Mouse (Mus musculus): ENCODE data around the gene Ednra. TPM values are rescaled to one million over a fixed set of nuclear protein-coding genes. Genes with fewer than 3 reads are reported as not detected.
"Not testable (repeated sequence)": the region's sequence is repeated elsewhere in the genome, so short reads cannot be mapped to it uniquely, and the experiment has no call there.

Ednra gene
- polyA plus RNA-seq, 1 experiment from 2014 or later, result not detected

GRCm38 (mm10) chr8:77695486-77696058 lies 28.7 kb downstream of the Ednra start:
- Histone ChIP-seq H3K27ac (no peak overlapping the region), H3K36me3 (ENCODE audit: inconsistent target) (no peaks in the 10 kb centered on the region), H3K4me3 (ENCODE audit: inconsistent target) (no peak overlapping the region), H3K79me2 (ENCODE audit: inconsistent target) (no peaks in the 10 kb centered on the region)
- 48% methylated on average over 5 of the region's 5 CpGs for WGBS (ENCODE audit: missing documents)

- Histone ChIP-seq H3K36me3 (ENCODE audit: inconsistent target) (no peaks in the 10 kb centered on the region), H3K79me2 (ENCODE audit: inconsistent target) (no peaks in the 10 kb centered on the region)
- 83% methylated on average over 3 of the region's 3 CpGs for WGBS (ENCODE audit: missing documents)
Measured at GRCm38 (mm10) chr8:77695070-77695469, 29.2 kb downstream of the Ednra start.

DNA sequence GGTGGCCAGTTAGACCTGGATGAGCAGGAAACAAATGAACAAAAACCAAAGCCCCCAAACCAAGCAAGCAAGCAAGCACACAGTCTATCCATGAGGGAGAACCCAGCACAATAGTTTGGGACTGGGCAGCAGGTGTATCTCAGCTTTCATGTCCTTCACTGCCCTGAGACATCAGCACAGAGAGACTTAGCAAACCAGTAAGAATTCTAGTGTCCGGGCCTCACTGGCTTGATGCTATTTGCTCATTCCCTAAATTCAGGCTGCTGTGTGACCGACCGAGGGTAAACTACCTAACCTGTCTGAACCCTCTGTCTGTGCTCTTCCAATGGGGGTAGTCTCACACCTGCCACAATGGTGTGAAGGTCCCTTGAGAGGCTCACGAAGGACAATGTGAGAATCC lies 29.7 kb downstream of the Ednra start:
- WGBS (ENCODE audit: missing documents), result 91% methylated on average over 4 of the region's 4 CpGs
- Histone ChIP-seq H3K4me3 (ENCODE audit: inconsistent target) (no peak overlapping the region), H3K36me3 (ENCODE audit: inconsistent target) (no peaks in the 10 kb centered on the region), H3K79me2 (ENCODE audit: inconsistent target) (no peaks in the 10 kb centered on the region), H3K27ac (no peak overlapping the region)

More at GRCm38 (mm10) chr8:77695070-77695469, 29.2 kb downstream of the Ednra start:
- no peak overlapping the region for H3K4me3 ChIP-seq (ENCODE audit: inconsistent target)
- no peak overlapping the region for H3K27ac ChIP-seq

GRCm38 (mm10) chr8:77689421-77690059 lies 34.7 kb downstream of the Ednra start:
- 82% methylated on average over 7 of the region's 7 CpGs for WGBS (ENCODE audit: missing documents)
- H3K4me3 ChIP-seq (ENCODE audit: inconsistent target); H3K27ac ChIP-seq; H3K36me3 ChIP-seq (ENCODE audit: inconsistent target); H3K79me2 ChIP-seq (ENCODE audit: inconsistent target): not testable (repeated sequence)

DNA sequence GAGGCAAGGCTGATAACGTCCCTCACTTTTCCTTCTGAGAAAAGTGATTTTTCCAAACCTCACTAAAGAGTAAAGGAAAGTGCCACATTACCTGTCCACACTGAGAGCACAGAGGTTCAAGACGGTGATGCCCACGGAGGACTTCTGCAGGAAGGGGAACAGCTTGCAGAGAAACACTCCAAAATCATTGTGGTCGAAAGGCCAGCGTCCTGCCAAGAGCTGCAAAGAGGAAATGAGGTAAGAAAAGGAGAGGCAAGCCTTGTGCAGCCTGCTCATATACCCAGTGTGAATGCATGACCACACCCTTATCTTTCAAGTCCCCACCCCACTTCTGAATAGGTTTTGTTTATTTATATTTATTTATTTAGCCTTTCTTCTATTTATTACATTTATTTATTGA lies 35.3 kb downstream of the Ednra start:
- no peak overlapping the region for H3K4me3 ChIP-seq (ENCODE audit: inconsistent target)
- WGBS (ENCODE audit: missing documents), result 18% methylated on average over 5 of the region's 5 CpGs
- H3K27ac ChIP-seq, result no peak overlapping the region
- H3K79me2 ChIP-seq (ENCODE audit: inconsistent target), result no peaks in the 10 kb centered on the region
- H3K36me3 ChIP-seq (ENCODE audit: inconsistent target), result no peaks in the 10 kb centered on the region

- Histone ChIP-seq H3K4me3 (ENCODE audit: inconsistent target) (no peak overlapping the region), H3K79me2 (ENCODE audit: inconsistent target) (no peaks in the 10 kb centered on the region), H3K36me3 (ENCODE audit: inconsistent target) (no peaks in the 10 kb centered on the region), H3K27ac (no peak overlapping the region)
- 89% methylated on average over 6 of the region's 6 CpGs for WGBS (ENCODE audit: missing documents)
Measured at GRCm38 (mm10) chr8:77684372-77684771, 39.9 kb downstream of the Ednra start.

- H3K27ac ChIP-seq, result no peak overlapping the region
- no peaks in the 10 kb centered on the region for H3K36me3 ChIP-seq (ENCODE audit: inconsistent target)
- no peaks in the 10 kb centered on the region for H3K79me2 ChIP-seq (ENCODE audit: inconsistent target)
- 89% methylated on average over 5 of the region's 6 CpGs for WGBS (ENCODE audit: missing documents)
- no peak overlapping the region for H3K4me3 ChIP-seq (ENCODE audit: inconsistent target)
Measured at GRCm38 (mm10) chr8:77683356-77684106, 40.7 kb downstream of the Ednra start.

GRCm38 (mm10) chr8:77682008-77682934 lies 42.0 kb downstream of the Ednra start:
- WGBS (ENCODE audit: missing documents), result 57% methylated on average over 15 of the region's 15 CpGs
- no peak overlapping the region for H3K4me3 ChIP-seq (ENCODE audit: inconsistent target)
- H3K36me3 ChIP-seq (ENCODE audit: inconsistent target), result no peaks in the 10 kb centered on the region
- H3K27ac ChIP-seq, result no peak overlapping the region
- no peaks in the 10 kb centered on the region for H3K79me2 ChIP-seq (ENCODE audit: inconsistent target)

DNA sequence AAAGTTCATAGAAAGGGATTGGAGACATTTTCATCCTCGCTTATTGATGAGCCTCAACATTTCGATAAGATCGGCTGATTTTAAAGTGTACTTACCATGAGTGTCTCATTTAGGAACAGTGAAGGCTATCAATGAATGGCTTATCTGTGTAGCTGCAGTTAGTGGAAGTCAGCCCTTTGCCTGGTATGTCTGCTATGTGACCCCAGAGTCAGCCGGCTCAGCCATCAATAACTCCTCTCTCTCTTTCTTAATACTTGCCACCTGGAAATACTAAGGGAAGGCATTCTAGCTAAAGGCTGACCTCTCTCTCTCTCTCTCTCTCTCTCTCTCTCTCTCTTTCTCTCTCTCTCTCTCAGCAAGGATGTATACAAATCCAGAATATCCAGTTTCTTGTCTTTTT lies 52.2 kb downstream of the Ednra start:
- Histone ChIP-seq H3K4me3 (ENCODE audit: inconsistent target) (no peak overlapping the region), H3K79me2 (ENCODE audit: inconsistent target) (no peaks in the 10 kb centered on the region), H3K36me3 (ENCODE audit: inconsistent target) (no peaks in the 10 kb centered on the region), H3K27ac (no peak overlapping the region)
- 95% methylated on average over 4 of the region's 4 CpGs for WGBS (ENCODE audit: missing documents)

GRCm38 (mm10) chr8:77670612-77671363 lies 53.5 kb downstream of the Ednra start:
- 88% methylated on average over 4 of the region's 4 CpGs for WGBS (ENCODE audit: missing documents)
- Histone ChIP-seq H3K36me3 (ENCODE audit: inconsistent target) (no peaks in the 10 kb centered on the region), H3K27ac (no peak overlapping the region), H3K79me2 (ENCODE audit: inconsistent target) (no peaks in the 10 kb centered on the region), H3K4me3 (ENCODE audit: inconsistent target) (no peak overlapping the region)

DNA sequence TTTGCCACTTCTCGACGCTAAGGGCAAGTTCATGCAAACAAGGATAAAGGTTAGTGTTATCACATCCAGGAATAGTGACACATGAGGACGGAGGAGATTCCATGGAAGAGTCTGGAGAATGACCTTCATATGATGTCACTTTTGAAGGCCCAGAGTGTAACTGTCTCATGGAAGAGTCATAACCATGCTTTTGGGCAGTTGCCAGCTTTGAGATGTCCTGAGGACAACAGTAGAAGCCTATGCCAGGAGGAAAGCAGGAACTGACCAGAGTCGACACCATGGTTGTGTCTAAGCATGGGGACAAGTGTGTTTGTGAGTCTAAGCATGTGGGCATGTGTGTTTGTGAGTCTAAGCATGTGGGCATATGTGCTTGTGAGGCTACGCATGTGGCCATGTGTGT lies 56.3 kb downstream of the Ednra start:
- no peak overlapping the region for H3K4me3 ChIP-seq (ENCODE audit: inconsistent target)

DNA sequence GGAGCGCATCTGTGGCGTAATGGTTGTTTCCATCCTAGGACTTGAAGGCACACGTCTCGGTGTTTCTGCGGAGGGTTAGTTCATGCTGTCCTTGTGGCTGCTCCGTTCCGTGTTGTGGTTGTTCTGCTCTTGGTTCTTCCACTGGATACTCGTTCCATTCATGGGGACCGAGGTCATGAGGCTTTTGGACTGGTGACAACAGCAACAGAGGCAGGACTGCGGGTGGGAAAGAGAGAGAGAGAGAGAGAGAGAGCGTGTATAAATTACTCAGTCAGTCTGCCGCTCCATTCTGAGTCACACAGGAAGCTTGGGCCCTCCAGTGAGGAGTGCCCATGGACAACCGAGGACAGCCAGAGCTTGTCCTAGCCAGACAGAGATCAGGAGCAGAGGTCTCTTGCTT lies 59.4 kb downstream of the Ednra start:
- Histone ChIP-seq H3K4me3 (ENCODE audit: inconsistent target) (no peak overlapping the region), H3K79me2 (ENCODE audit: inconsistent target) (no peaks in the 10 kb centered on the region), H3K27ac (no peak overlapping the region), H3K36me3 (ENCODE audit: inconsistent target) (no peaks in the 10 kb centered on the region)
- 94% methylated on average over 12 of the region's 13 CpGs for WGBS (ENCODE audit: missing documents)

More for the DNA sequence above, 56.3 kb downstream of the Ednra start:
- WGBS (ENCODE audit: missing documents), result 89% methylated on average over 5 of the region's 5 CpGs
- Histone ChIP-seq H3K36me3 (ENCODE audit: inconsistent target) (no peaks in the 10 kb centered on the region), H3K79me2 (ENCODE audit: inconsistent target) (no peaks in the 10 kb centered on the region), H3K27ac (no peak overlapping the region)

DNA sequence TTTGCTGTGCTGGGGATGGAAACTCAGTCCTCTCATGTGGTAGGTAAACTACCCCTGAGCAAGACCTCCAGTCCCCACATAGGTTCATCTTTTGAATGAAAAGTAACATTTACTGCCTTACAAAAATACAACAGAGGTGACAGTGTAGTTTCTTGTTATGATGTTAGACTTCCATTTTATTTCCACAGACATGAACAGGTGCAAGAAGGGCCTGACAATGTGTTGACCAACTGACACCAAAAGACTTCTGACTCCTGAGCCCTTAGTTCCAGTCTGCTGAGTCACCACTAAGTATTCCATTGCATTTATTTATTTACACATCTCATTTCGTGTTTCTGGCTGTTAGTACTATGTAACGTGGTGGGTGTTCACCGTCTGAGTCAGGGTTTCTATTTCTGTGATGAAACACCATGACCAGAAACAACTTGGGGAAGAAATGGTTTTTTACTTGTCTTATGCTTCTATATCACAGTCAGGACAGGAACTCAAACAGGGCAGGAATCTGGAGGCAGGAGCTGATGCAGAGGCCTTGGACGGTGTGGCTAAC lies 64.7 kb downstream of the Ednra start:
- H3K4me3 ChIP-seq (ENCODE audit: inconsistent target), result no peak overlapping the region
- H3K36me3 ChIP-seq (ENCODE audit: inconsistent target), result no peaks in the 10 kb centered on the region
- no peak overlapping the region for H3K27ac ChIP-seq
- 83% methylated on average over 4 of the region's 4 CpGs for WGBS (ENCODE audit: missing documents)
- H3K79me2 ChIP-seq (ENCODE audit: inconsistent target), result no peaks in the 10 kb centered on the region

DNA sequence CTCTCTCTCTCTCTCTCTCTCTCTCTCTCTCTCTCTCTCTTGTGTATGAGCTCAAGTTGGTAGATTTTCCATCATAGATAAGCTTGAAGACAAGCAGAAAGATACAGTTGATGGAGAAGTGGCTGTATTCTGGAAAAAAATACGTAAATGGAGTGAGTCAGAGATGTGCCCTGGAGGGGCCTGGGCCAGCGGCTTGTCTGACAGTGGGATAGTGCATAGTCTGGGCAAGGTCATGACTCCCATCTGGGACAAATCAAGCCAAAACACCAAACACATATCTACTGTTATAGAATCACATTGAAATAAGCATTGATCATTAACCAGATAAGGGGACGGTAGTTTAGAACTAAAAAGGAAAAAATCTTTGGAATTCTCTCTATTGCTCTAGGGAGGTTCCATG lies 65.9 kb downstream of the Ednra start:
- Histone ChIP-seq H3K27ac (no peak overlapping the region), H3K79me2 (ENCODE audit: inconsistent target) (no peaks in the 10 kb centered on the region), H3K4me3 (ENCODE audit: inconsistent target) (no peak overlapping the region), H3K36me3 (ENCODE audit: inconsistent target) (no peaks in the 10 kb centered on the region)
- 85% methylated on average over 3 of the region's 3 CpGs for WGBS (ENCODE audit: missing documents)
